Mouse (Mus musculus) MEL (cell line): ENCODE measurements at regions not wholly inside any gene's neighbourhood (a gene's known extent, or its start where the extent isn't known, plus 50 kb on each side); places are given as distances from the start of the nearest gene placed in this dataset.

ENCODE experiments used
- DNase-seq: peaks from one replicate; pipeline ENCODE4 v3.0.0; 2011; ENCODE audit warnings: low read depth, low spot score
- H3K27ac ChIP-seq: 2 replicates; pipeline ENCODE4 v1.5.1; 2012; ENCODE audit warnings: low read depth, mild to moderate bottlenecking, control low read depth, low read length, moderate library complexity; ENCODE audit not compliant: control insufficient read depth
- H3K27me3 ChIP-seq, 2 experiments: fragments of 150-350 bp in 1 of 2; sonication (generic) in 1 of 2; 2 replicates each; pipeline ENCODE4 v1.6.1; 2012; ENCODE audit warnings: low read length in 2 of 2, mild to moderate bottlenecking in 2 of 2, improper control_type of control experiment in 1 of 2, moderate library complexity in 1 of 2; ENCODE audit not compliant: insufficient read depth in 2 of 2, control insufficient read depth in 1 of 2
- H3K36me3 ChIP-seq, 2 experiments: 2 replicates each; pipeline ENCODE4 v1.6.1; 2012 to 2014; ENCODE audit warnings: low read length in 2 of 2, improper control_type of control experiment in 1 of 2, inconsistent platforms in 1 of 2, mild to moderate bottlenecking in 1 of 2; ENCODE audit not compliant: insufficient read depth in 2 of 2, control insufficient read depth in 1 of 2
- H3K4me1 ChIP-seq, 2 experiments: fragments of 150-350 bp in 1 of 2; sonication (generic) in 1 of 2; 2 replicates each; pipeline ENCODE4 v1.6.1; 2012; ENCODE audit warnings: low read length in 2 of 2, improper control_type of control experiment in 1 of 2, mild to moderate bottlenecking in 1 of 2; ENCODE audit not compliant: insufficient read depth in 2 of 2, control insufficient read depth in 1 of 2
- H3K4me3 ChIP-seq, 2 experiments: fragments of 150-350 bp in 1 of 2; sonication (generic) in 1 of 2; 2 replicates each; pipeline ENCODE4 v1.5.1; 2012; ENCODE audit warnings: low read depth in 2 of 2, low read length in 2 of 2, mild to moderate bottlenecking in 2 of 2, moderate library complexity in 2 of 2, control low read depth in 1 of 2, improper control_type of control experiment in 1 of 2; ENCODE audit not compliant: control insufficient read depth in 1 of 2, insufficient read depth in 1 of 2
- H3K79me2 ChIP-seq: 2 replicates; pipeline ENCODE4 v1.6.1; 2012; ENCODE audit warnings: mild to moderate bottlenecking, low read length, moderate library complexity; ENCODE audit not compliant: control insufficient read depth, poor library complexity, insufficient read depth
- H3K9ac ChIP-seq: 2 replicates; pipeline ENCODE4 v1.6.1; 2012; ENCODE audit warnings: low read depth, mild to moderate bottlenecking, control low read depth, low read length, moderate library complexity; ENCODE audit not compliant: control insufficient read depth, poor library complexity, severe bottlenecking
- H3K9me3 ChIP-seq: fragments of 150-350 bp; sonication (generic); replicated peaks from 2 replicates; pipeline ENCODE4 v1.6.1; 2012; ENCODE audit warnings: mild to moderate bottlenecking, low read length, improper control_type of control experiment, moderate library complexity; ENCODE audit not compliant: insufficient read depth
- CHD1 ChIP-seq: IDR thresholded peaks from 2 replicates; pipeline ENCODE4 v1.6.1; 2012; ENCODE audit warnings: low read depth, mild to moderate bottlenecking, inconsistent platforms, low read length, improper control_type of control experiment
- E2F4 ChIP-seq: IDR thresholded peaks from 2 replicates; pipeline ENCODE4 v1.6.1; 2011; ENCODE audit warnings: low read depth, low read length, improper control_type of control experiment, borderline replicate concordance
- ELF1 ChIP-seq: IDR thresholded peaks from 2 replicates; pipeline ENCODE4 v1.6.1; 2014; ENCODE audit warnings: low read depth, mild to moderate bottlenecking, inconsistent platforms, low read length, improper control_type of control experiment, moderate library complexity
- EP300 ChIP-seq, 2 experiments: IDR thresholded peaks; 2 replicates each; pipeline ENCODE4 v1.6.1; 2011; ENCODE audit warnings: improper control_type of control experiment in 2 of 2, low read length in 2 of 2, low read depth in 1 of 2, mild to moderate bottlenecking in 1 of 2
- ETS1 ChIP-seq: IDR thresholded peaks from 2 replicates; pipeline ENCODE4 v1.6.1; 2012; ENCODE audit warnings: low read depth, mild to moderate bottlenecking, inconsistent platforms, low read length, improper control_type of control experiment, moderate library complexity
- JUND ChIP-seq: IDR thresholded peaks from 2 replicates; pipeline ENCODE4 v1.6.1; 2011; ENCODE audit warnings: low read depth, mild to moderate bottlenecking, improper control_type of control experiment, low read length
- KAT2A ChIP-seq: conservative IDR thresholded peaks from 2 replicates; pipeline ENCODE4 v1.6.1; 2012; ENCODE audit warnings: low read depth, low read length, improper control_type of control experiment, inconsistent platforms
- MAFK ChIP-seq: IDR thresholded peaks from 2 replicates; pipeline ENCODE4 v1.6.1; 2011; ENCODE audit warnings: low read depth, mild to moderate bottlenecking, low read length, improper control_type of control experiment, borderline replicate concordance
- MAX ChIP-seq: IDR thresholded peaks from 2 replicates; pipeline ENCODE4 v1.6.1; 2011; ENCODE audit warnings: low read length, improper control_type of control experiment
- MAZ ChIP-seq: IDR thresholded peaks from 2 replicates; pipeline ENCODE4 v1.6.1; 2012; ENCODE audit warnings: low read depth, mild to moderate bottlenecking, inconsistent platforms, low read length, improper control_type of control experiment
- MYB ChIP-seq: IDR thresholded peaks from 2 replicates; pipeline ENCODE4 v1.6.1; 2011; ENCODE audit warnings: mild to moderate bottlenecking, low read depth, low read length, improper control_type of control experiment
- MYC ChIP-seq: IDR thresholded peaks from 2 replicates; pipeline ENCODE4 v1.6.1; 2011; ENCODE audit warnings: low read depth, mild to moderate bottlenecking, low read length, improper control_type of control experiment, moderate library complexity
- POLR2A ChIP-seq, 2 experiments: IDR thresholded peaks; 2 replicates each; pipeline ENCODE4 v1.6.1; 2011 to 2012; ENCODE audit warnings: low read length in 2 of 2, mild to moderate bottlenecking in 2 of 2, control low read depth in 1 of 2, improper control_type of control experiment in 1 of 2, low read depth in 1 of 2, moderate library complexity in 1 of 2; ENCODE audit not compliant: control insufficient read depth in 1 of 2, insufficient read depth in 1 of 2, poor library complexity in 1 of 2
- POLR2AphosphoS2 ChIP-seq: IDR thresholded peaks from 2 replicates; pipeline ENCODE4 v1.6.1; 2011; ENCODE audit warnings: low read length, improper control_type of control experiment
- POLR2AphosphoS5 ChIP-seq: IDR thresholded peaks from 2 replicates; pipeline ENCODE4 v1.6.1; 2012; ENCODE audit warnings: low read depth, borderline replicate concordance, mild to moderate bottlenecking, inconsistent platforms, low read length, moderate library complexity, mixed read lengths
- RAD21 ChIP-seq: IDR thresholded peaks from 2 replicates; pipeline ENCODE4 v1.6.1; 2011; ENCODE audit warnings: mild to moderate bottlenecking, low read depth, low read length, improper control_type of control experiment
- RCOR1 ChIP-seq: IDR thresholded peaks from 2 replicates; pipeline ENCODE4 v1.6.1; 2012; ENCODE audit warnings: low read depth, mild to moderate bottlenecking, inconsistent platforms, low read length, improper control_type of control experiment
- SIN3A ChIP-seq: IDR thresholded peaks from 2 replicates; pipeline ENCODE4 v1.6.1; 2012; ENCODE audit warnings: low read length, improper control_type of control experiment, inconsistent platforms
- TAL1 ChIP-seq: IDR thresholded peaks from 2 replicates; pipeline ENCODE4 v1.6.1; 2012; ENCODE audit warnings: mild to moderate bottlenecking, inconsistent platforms, low read length, moderate library complexity, mixed read lengths
- TBP ChIP-seq: IDR thresholded peaks from 2 replicates; pipeline ENCODE4 v1.8.0; 2011; ENCODE audit warnings: low read depth, low read length, improper control_type of control experiment
- USF1 ChIP-seq: IDR thresholded peaks from 2 replicates; pipeline ENCODE4 v1.6.1; 2014; ENCODE audit warnings: low read depth, mild to moderate bottlenecking, inconsistent platforms, low read length, improper control_type of control experiment, moderate library complexity
- ZC3H11A ChIP-seq: IDR thresholded peaks from 2 replicates; pipeline ENCODE4 v1.6.1; 2012; ENCODE audit warnings: low read depth, mild to moderate bottlenecking, inconsistent platforms, low read length, improper control_type of control experiment
- ZKSCAN1 ChIP-seq: IDR thresholded peaks from 2 replicates; pipeline ENCODE4 v1.6.1; 2012; ENCODE audit warnings: low read depth, mild to moderate bottlenecking, inconsistent platforms, low read length, improper control_type of control experiment, moderate library complexity
- ZMIZ1 ChIP-seq: IDR thresholded peaks from 2 replicates; pipeline ENCODE4 v1.6.1; 2012; ENCODE audit warnings: low read depth, mild to moderate bottlenecking, inconsistent platforms, low read length, improper control_type of control experiment, moderate library complexity

DNA sequence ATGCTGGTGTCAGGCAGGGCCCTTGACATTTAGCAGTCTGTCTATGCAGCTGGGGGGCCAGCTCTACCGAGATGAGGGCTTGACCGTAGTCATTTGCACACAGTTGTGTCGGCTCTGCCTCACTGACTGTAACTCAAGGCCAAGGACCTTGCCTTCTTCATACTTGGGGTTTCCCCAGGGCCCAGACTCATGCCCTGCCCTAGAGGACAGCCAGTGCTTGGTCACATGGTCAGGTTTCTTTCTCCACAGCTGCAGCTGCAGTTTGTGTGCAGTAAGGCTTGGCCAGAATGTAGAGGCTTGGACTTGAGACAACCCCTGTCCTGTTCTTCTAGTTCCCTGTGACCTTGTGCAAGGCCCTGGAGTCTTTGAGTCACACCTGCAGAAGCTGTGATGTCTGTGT is 68.7 kb upstream of the Id2 start:
- H3K27me3 ChIP-seq: no peaks in the 10 kb centered on the region
- no peaks in the 10 kb centered on the region for H3K79me2 ChIP-seq
- no peak overlapping the region for H3K27ac ChIP-seq
- H3K36me3 ChIP-seq: no peaks in the 10 kb centered on the region
- H3K9me3 ChIP-seq: no peaks in the 10 kb centered on the region
- no peak for DNase-seq
- H3K9ac ChIP-seq: no peak overlapping the region
- no peak overlapping the region for H3K4me3 ChIP-seq
- TF ChIP-seq RCOR1 (no peak), KAT2A (no peak), ZKSCAN1 (no peak), POLR2AphosphoS5 (no peak), TBP (no peak), POLR2A (IDR thresholded peaks at IDR 0.05; ENCODE audit: control insufficient read depth in 1 of 2, insufficient read depth in 1 of 2, low read depth in 1 of 2, low read length in 2 of 2, poor library complexity in 1 of 2) (no peak), MAX (no peak), MAZ (no peak), TAL1 (no peak), ZMIZ1 (no peak), USF1 (no peak), EP300 (IDR thresholded peaks at IDR 0.05; ENCODE audit: low read depth in 1 of 2, low read length in 2 of 2) (no peak), RAD21 (no peak), POLR2AphosphoS2 (no peak), MYB (no peak), ETS1 (no peak), JUND (no peak), CHD1 (no peak), ELF1 (no peak), ZC3H11A (no peak)
- TF ChIP-seq, all 39 proteins: peak for 0
- H3K4me1 ChIP-seq: no peaks in the 10 kb centered on the region

DNA sequence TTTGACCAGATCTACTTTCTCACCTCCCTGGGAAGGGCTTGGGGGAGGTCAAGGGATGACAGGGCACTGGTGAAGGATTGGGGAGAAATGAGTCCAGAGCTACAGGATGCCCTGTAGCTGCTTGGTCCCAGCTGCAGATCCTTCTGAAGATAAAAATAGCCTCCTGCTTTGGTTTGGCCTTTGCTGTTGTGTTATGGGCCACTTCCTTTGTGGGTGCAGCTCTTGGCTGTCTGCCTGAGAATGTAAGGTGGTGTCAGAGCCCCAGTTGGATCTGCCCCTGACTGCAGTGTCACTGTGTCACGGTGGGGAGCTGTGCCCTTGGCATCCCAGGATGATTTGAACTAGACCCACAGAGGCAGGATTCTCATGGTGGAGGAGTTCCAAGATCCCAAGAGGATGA is 67.8 kb upstream of the Id2 start:
- H3K79me2 ChIP-seq: no peaks in the 10 kb centered on the region
- H3K27ac ChIP-seq: no peak overlapping the region

More for the DNA sequence above, 67.8 kb upstream of the Id2 start:
- H3K4me1 ChIP-seq: no peaks in the 10 kb centered on the region
- no peaks in the 10 kb centered on the region for H3K9me3 ChIP-seq
- H3K36me3 ChIP-seq: no peaks in the 10 kb centered on the region
- H3K9ac ChIP-seq: no peak overlapping the region
- H3K27me3 ChIP-seq: no peaks in the 10 kb centered on the region
- no peak overlapping the region for H3K4me3 ChIP-seq
- DNase-seq: no peak
- TF ChIP-seq E2F4: no peak
- TF ChIP-seq SIN3A: no peak
- TF ChIP-seq MAFK: no peak
- TF ChIP-seq MYC: no peak
- TF ChIP-seq ZC3H11A: no peak
